Mouse (Mus musculus) monocyte, adult 2 months (primary cell): ENCODE measurements around the gene Bicc1.

ENCODE experiments used
- DNase-seq, 2 experiments: peaks; one replicate each; pipeline ENCODE4 v3.0.0; 2022; ENCODE audit warnings: low spot score in 2 of 2, low read depth in 1 of 2

Bicc1 gene

DNA sequence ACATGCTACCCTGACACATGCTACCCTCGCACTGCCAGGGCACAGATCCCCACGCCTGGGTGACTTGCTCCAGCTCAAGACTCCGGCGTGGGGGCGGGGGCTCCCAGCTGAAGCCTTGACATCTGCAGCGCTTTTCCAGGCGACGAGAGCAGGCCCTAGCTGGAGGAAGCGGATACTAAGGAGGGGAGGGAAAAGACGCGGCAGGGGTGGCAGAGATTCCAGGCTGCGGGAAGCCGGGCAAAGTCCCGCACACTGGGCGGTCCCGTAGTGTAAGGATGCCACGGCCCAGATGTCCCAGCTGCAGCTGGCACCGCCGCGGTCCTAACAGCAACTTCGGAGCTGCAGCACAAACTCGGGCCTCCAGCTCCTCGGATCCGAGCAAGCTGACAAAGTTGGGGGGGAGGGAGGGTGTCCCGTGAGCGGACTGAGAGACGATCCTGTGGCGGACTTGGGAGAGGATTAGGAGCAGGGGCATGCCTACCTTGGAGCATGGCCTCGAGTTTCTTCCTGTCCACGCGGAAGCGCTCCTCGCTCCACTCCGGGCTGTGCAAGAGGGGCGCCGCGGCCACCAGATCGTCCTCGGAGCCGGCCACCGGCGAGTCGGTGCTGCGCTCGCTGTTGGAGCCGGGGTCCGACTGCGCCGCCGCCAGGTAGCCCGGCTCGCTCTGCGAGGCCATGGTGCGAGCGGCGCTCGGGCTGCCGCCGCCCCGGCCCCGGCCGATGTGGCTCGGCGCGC is 392 bp downstream of the Bicc1 start:
- DNase-seq, result no peak

GRCm38 (mm10) chr10:71156569-71156968 is 2.9 kb downstream of the Bicc1 start:
- no peak for DNase-seq

GRCm38 (mm10) chr10:71153610-71154009 is 5.9 kb downstream of the Bicc1 start:
- no peak for DNase-seq

DNA sequence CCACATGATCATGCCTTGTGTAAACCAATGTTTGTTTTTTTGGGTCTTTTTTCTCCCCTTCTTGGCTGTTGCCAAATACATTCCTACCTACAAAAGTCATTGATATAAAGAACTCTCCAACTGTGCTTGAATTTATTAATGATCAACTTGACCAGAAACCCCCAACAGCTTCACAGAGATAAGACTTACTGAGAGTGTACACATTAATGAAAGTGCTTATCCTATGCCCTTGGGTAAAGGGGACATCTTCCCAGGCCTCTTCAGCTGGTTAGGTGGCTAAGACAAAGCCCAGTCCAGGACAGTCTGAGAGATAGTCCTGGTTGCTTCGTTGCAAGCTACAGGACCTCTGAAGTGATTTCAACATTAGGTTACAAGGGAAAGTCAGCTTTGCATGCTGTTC is 6.4 kb downstream of the Bicc1 start:
- DNase-seq, result no peak

GRCm38 (mm10) chr10:71150486-71150885 is 9.0 kb downstream of the Bicc1 start:
- DNase-seq, result no peak

- DNase-seq, result no peak
These were observed 10.4 kb downstream of the Bicc1 start for GRCm38 (mm10) chr10:71148951-71149603.

- DNase-seq, result no peak
These were observed 11.3 kb downstream of the Bicc1 start for GRCm38 (mm10) chr10:71148226-71148625.

DNA sequence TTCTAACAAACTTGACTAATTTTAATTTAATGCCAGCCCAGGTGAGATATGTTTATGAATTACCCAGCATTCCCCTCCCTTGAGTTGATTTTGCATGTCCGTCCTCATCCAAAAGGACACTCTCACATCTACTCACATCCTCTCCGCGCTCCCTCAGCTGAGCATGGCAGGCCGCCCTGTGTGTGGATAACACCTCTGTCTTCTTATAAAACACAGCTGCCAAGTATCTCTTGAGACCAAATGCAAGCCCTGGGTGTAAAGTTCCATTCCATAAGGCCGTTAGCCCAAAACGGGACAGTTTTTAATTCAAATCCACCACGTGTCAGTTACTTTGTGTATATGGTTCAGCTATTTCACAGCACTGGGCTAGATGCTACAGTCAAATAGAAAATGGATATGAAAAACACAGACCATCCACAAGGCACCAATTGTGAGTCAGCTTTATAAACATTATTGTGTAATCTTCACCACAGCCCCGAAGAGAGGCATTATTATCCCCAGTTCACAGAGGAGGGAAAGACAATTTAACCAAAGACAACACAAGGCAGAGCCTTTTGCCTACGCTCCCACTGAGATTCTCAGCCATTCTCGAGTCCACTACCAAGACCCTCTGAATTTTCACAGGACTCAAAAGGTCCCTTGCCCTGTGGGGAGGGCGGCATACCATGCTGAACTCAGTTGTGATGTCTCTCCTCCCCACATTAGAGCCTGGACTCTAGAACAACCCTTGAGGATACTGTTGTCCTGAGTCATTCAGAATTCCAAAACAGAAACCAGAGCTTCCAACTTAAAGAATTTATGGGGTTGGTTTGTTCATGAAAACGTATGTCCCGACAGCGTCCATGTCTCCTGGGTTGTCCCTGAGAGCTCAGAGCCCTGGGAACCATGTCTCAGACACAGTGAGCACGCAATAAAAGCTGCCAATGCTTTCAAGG is 12.6 kb downstream of the Bicc1 start:
- DNase-seq, result no peak

GRCm38 (mm10) chr10:71145801-71146200 is 13.7 kb downstream of the Bicc1 start:
- DNase-seq, result no peak

DNA sequence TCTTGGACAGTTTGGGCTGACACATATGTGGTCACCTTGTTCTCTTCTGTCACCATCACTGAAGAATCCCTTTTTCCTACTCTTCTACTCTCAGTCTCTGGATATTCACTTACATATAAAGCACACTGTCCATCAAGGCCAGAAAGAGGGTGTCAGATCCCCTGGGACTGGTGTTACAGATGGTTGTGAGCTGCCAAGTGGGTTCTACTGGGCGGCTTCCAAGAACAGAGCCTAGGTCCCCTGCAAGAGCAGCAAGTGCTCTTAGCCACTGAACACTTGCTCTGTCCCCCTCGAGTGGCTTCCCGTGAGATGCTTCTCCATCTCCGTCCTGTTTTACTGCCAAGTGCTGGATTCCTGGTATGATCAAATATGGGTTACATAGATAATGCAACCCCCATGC is 15.3 kb downstream of the Bicc1 start:
- no peak for DNase-seq

GRCm38 (mm10) chr10:71142568-71142967 is 16.9 kb downstream of the Bicc1 start:
- no peak for DNase-seq

DNA sequence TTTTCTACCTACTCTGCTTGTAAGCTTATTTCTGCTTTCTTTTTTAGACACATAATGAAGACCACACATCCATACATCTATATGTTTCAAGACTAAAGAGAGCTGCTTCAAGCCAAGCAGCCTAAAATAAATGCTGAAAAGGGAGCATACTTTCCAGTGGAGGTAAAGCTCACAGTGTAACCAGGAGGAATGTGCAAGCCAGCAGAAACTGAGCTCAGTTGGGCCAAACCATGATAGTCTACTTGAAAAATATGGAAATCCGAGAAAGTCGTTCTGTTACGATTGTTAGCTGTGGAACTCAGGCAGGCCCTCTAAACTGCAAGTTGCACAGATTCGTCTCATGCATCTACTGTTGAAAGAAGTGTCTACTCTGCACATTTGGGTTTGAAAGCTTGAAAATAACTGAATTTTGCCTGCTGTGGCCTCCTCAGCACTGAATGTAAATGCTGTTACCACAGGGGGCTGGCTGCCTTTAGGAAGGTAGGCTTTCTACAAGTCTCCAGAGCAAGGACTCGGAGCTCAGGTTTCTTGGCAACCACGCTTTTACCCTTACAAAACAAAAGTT is 19.1 kb downstream of the Bicc1 start:
- DNase-seq, result no peak

DNA sequence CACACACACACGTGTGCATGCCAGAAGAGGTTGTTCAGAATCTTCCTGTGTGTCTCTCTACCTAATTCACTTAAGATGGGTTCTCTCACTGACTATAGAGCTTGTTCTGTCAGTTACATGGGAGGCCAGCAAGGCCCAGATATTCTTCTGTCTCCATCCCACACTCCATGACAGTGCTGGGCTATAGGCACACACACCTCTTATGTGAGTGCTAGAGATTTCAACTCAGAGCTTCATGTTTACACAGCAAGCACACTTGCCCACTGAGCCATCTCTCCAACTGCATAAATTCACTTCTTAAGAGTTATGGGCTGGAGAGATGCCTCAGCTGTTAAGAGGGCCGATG is 20.7 kb downstream of the Bicc1 start:
- DNase-seq, result no peak

- no peak for DNase-seq
These were observed 21.2 kb downstream of the Bicc1 start for GRCm38 (mm10) chr10:71138132-71138851.

DNA sequence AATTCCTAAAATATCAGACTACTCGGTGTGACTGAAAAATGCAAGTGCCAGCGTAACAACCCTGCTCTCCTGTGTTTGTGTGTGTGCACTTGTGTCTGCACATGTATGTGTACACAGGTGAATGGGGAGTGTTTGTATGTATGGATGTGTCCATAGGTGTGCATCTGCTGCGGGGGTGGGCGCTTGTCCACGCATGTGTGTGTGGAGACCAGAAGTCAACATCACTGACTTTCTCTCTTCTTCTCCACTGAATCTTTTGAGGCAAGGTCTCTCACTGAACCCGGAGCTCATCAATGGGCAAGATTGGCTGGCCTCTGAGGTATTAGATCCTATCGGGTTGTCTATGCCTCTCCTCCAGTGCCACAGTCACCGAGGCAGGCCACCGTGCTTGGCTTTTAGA is 21.9 kb downstream of the Bicc1 start:
- DNase-seq, result no peak

- no peak for DNase-seq
These were observed 28.2 kb downstream of the Bicc1 start for GRCm38 (mm10) chr10:71131333-71131732.

- DNase-seq, result no peak
These were observed 29.2 kb downstream of the Bicc1 start for GRCm38 (mm10) chr10:71130261-71130660.

DNA sequence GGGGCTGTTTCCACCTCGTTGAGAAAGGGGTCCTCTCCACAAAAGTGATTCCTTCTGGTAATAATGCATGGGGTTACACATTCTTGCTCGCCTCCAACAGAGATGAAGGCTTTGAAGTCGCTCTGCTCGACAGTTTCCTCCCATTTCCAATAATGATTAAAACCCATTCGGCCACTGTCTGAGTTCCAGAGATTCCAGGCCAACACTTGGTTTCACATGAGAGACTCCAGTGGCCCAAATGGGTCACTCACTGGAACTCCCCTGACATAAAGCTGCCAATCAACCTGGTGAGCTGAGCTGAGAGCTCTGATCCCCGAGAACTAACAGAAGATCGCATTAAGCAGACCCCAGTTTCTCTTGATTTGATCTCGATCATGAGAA is 31.6 kb downstream of the Bicc1 start:
- no peak for DNase-seq

DNA sequence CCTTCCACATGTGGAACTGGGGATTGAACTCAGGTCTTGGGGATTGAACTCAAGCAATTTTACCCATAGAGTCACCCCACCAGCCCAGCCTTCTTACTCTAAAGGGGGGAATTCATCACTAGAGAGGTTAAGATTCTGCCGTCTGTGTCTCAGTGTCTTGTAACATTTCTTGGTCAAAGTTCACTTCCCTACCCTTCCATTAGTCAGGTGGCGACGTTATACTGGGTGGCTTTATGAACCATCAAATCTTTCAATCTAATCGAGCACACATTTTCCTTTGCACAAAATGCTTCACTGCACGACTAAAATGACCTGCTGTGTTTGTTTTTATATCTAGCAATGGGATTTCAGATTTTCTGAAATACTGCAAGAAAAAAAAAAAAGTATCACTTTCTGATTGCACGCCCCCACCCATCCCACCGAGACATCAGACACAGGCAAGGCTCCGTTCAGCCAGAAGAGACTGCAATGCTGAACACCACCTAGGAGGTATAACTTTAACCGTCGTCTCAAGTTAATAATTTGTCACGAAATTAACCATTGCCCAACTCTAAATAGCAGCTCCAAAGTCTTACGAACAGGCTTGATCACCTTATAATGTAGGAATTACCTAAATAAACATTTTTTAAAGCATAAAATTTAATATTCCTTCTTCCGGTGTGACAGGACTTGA is 32.1 kb downstream of the Bicc1 start:
- no peak for DNase-seq

- DNase-seq, result no peak
These were observed 35.5 kb downstream of the Bicc1 start for GRCm38 (mm10) chr10:71123974-71124373.
